Mouse (Mus musculus) limb, embryonic 11.5 days (tissue): ENCODE data around the gene Poll. TPM values are rescaled to one million over a fixed set of nuclear protein-coding genes. Genes with fewer than 3 reads are reported as not detected.
"Not testable (repeated sequence)": the region's sequence is repeated elsewhere in the genome, so short reads cannot be mapped to it uniquely, and the experiment has no call there.

Experiments used
- ATAC-seq: fragments of 200-750 bp; cut with Nextera tagmentation; 2 replicates; pipeline ENCODE4 v1.8.0; 2017; ENCODE audit warnings: low read depth; ENCODE audit not compliant: insufficient number of reproducible peaks, low FRiP score, low TSS enrichment
- DNase-seq: peaks from one replicate; pipeline ENCODE4 v3.0.0-alpha.2; 2015; ENCODE audit warnings: low spot score
- H3K27ac ChIP-seq: fragments of 300-500 bp; sonication (generic); replicated peaks from 2 replicates; pipeline ENCODE4 v1.5.1; 2014; ENCODE audit warnings: low read depth, mild to moderate bottlenecking, low read length
- H3K27me3 ChIP-seq: fragments of 300-500 bp; sonication (generic); 2 replicates; pipeline ENCODE4 v1.6.1; 2014; ENCODE audit warnings: mild to moderate bottlenecking, low read length, mixed read lengths; ENCODE audit not compliant: control insufficient read depth, insufficient read depth
- H3K36me3 ChIP-seq: fragments of 300-500 bp; sonication (generic); 2 replicates; pipeline ENCODE4 v1.6.1; 2014; ENCODE audit warnings: mild to moderate bottlenecking, low read length, moderate library complexity, mixed read lengths; ENCODE audit not compliant: control insufficient read depth, insufficient read depth
- H3K4me1 ChIP-seq: fragments of 300-500 bp; sonication (generic); 2 replicates; pipeline ENCODE4 v1.6.1; 2014; ENCODE audit warnings: low read length, mixed read lengths; ENCODE audit not compliant: control insufficient read depth, insufficient read depth
- H3K4me2 ChIP-seq: fragments of 300-500 bp; sonication (generic); 2 replicates; pipeline ENCODE4 v1.6.1; 2014; ENCODE audit warnings: low read depth, mild to moderate bottlenecking, moderate library complexity; ENCODE audit not compliant: severe bottlenecking
- H3K4me3 ChIP-seq: fragments of 300-500 bp; sonication (generic); 2 replicates; pipeline ENCODE4 v1.5.1; 2014; ENCODE audit warnings: low read depth, low read length
- H3K9ac ChIP-seq: fragments of 300-500 bp; sonication (generic); 2 replicates; pipeline ENCODE4 v1.6.1; 2014; ENCODE audit warnings: mild to moderate bottlenecking, low read length
- H3K9me3 ChIP-seq: fragments of 300-500 bp; sonication (generic); 2 replicates; pipeline ENCODE4 v1.6.1; 2016; ENCODE audit warnings: low read length; ENCODE audit not compliant: control insufficient read depth
- WGBS: fragments of 180-500 bp; shearing (Covaris S2); extraction: QIAGEN DNeasy Blood & Tissue Kit; methylation state at CpG from one replicate; pipeline ENCODE4 v1.1.7; 2014; 5-methylcytosine and 5-hydroxymethylcytosine counted together
- polyA plus RNA-seq: library from polyadenylated mRNA; unstranded; fragments of >200 nt; fragmentation: Nextera tagmentation; extraction: Ambion mirVana; gene quantifications from 2 replicates; pipeline ENCODE4 v1.2.1, GENCODE M21; 2014

Gene Poll
- polyA plus RNA-seq, 1 experiment from 2014 or later, result 19.7 TPM

DNA sequence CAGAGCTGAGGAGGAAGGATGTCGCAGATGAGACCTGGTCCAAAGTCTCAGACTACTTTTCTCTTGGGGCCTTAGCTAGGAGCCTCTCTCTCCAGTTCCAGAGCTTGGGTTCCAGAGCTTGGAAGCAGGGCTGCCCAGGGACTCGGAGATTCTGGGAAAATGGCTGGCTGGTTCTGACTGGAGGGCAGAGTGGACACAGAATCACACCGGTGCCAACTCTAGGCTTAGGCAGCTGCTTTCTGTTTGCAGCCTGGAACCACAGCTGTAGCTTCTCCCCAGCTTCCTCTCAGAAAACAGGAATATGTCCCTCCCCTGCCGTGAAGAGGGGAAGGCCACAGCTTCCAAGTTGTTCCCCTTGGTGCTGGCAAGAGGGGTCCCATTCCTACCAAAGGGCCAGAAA, 10.4 kb downstream of the Poll start:
- Histone ChIP-seq H3K4me3 (no peak overlapping the region), H3K27ac (no peak overlapping the region), H3K9me3 (no peaks in the 10 kb centered on the region), H3K36me3 (peaks cover 4% of the 10 kb centered on the region; the same call in 1 of the 2 replicates), H3K4me1 (no peaks in the 10 kb centered on the region), H3K27me3 (peaks cover 8% of the 10 kb centered on the region), H3K9ac (no peak overlapping the region), H3K4me2 (no peak overlapping the region)
- ATAC-seq (no peak), DNase-seq (no peak)
- WGBS, result 83% methylated on average over 4 of the region's 4 CpGs

GRCm38 (mm10) chr19:45549128-45549915, 11.0 kb downstream of the Poll start:
- 63% methylated on average over 23 of the region's 23 CpGs for WGBS
- H3K36me3 ChIP-seq, result 0 out of 2 replicates have a peak, but pooled peaks cover 4% of the 10 kb centered on the region
- no peak for DNase-seq
- H3K4me3 ChIP-seq, result no peak overlapping the region
- no peak overlapping the region for H3K4me2 ChIP-seq
- no peak for ATAC-seq
- H3K9me3 ChIP-seq, result no peaks in the 10 kb centered on the region
- H3K4me1 ChIP-seq, result peaks cover 3% of the 10 kb centered on the region; the same call in 1 of the 2 replicates
- no peak overlapping the region for H3K27ac ChIP-seq
- H3K27me3 ChIP-seq, result peaks cover 10% of the 10 kb centered on the region
- no peak overlapping the region for H3K9ac ChIP-seq

- H3K27ac ChIP-seq, H3K36me3 ChIP-seq, H3K9ac ChIP-seq, H3K4me1 ChIP-seq, H3K4me2 ChIP-seq, ATAC-seq, DNase-seq, H3K9me3 ChIP-seq, H3K4me3 ChIP-seq: not testable (repeated sequence)
- H3K27me3 ChIP-seq, result peaks cover 19% of the 10 kb centered on the region
Observed at GRCm38 (mm10) chr19:45548196-45548595, 12.1 kb downstream of the Poll start.

- under 1% methylated on average over 30 of the region's 30 CpGs for WGBS
- H3K27ac ChIP-seq, result no peak overlapping the region
- H3K27me3 ChIP-seq, result peaks cover 41% of the 10 kb centered on the region
- peaks cover 14% of the 10 kb centered on the region for H3K4me1 ChIP-seq
- peak; percentile 27; the same call in 1 of the 2 replicates for ATAC-seq
- H3K9ac ChIP-seq, result no peak overlapping the region
- H3K9me3 ChIP-seq, result no peaks in the 10 kb centered on the region
- no peaks in the 10 kb centered on the region for H3K36me3 ChIP-seq
- peak overlapping the region; percentile 21 for H3K4me3 ChIP-seq
- DNase-seq, result peak; percentile 88
- peak overlapping the region; percentile 74 for H3K4me2 ChIP-seq
Observed at GRCm38 (mm10) chr19:45544925-45545321, 15.4 kb downstream of the Poll start.

- H3K9ac ChIP-seq, result peak overlapping the region; percentile 17; the same call in 1 of the 2 replicates
- WGBS, result under 1% methylated on average over 21 of the region's 26 CpGs
- no peaks in the 10 kb centered on the region for H3K36me3 ChIP-seq
- peaks cover 41% of the 10 kb centered on the region for H3K27me3 ChIP-seq
- DNase-seq, result peak; percentile 38
- peaks cover 14% of the 10 kb centered on the region for H3K4me1 ChIP-seq
- ATAC-seq, result no peak
- peak overlapping the region; percentile 21 for H3K4me3 ChIP-seq
- no peaks in the 10 kb centered on the region for H3K9me3 ChIP-seq
- H3K27ac ChIP-seq, result no peak overlapping the region
- peak overlapping the region; percentile 74 for H3K4me2 ChIP-seq
Observed at GRCm38 (mm10) chr19:45544152-45544924, 16.0 kb downstream of the Poll start.

GRCm38 (mm10) chr19:45542061-45542460, 18.3 kb downstream of the Poll start:
- ATAC-seq, result no peak
- no peaks in the 10 kb centered on the region for H3K9me3 ChIP-seq
- peak overlapping the region; percentile 62 for H3K4me2 ChIP-seq
- DNase-seq, result no peak
- 0 out of 2 replicates have a peak overlapping the region, but pooled peaks have one; percentile 32 for H3K9ac ChIP-seq
- WGBS, result 17% methylated on average over 3 of the region's 3 CpGs
- no peak overlapping the region for H3K27ac ChIP-seq
- peaks cover 41% of the 10 kb centered on the region for H3K27me3 ChIP-seq
- H3K36me3 ChIP-seq, result no peaks in the 10 kb centered on the region
- H3K4me1 ChIP-seq, result peaks cover 14% of the 10 kb centered on the region
- H3K4me3 ChIP-seq, result peak overlapping the region; percentile 31; the same call in 1 of the 2 replicates

GRCm38 (mm10) chr19:45541409-45542041, 18.8 kb downstream of the Poll start:
- Histone ChIP-seq H3K27ac (no peak overlapping the region), H3K4me3 (peak overlapping the region; percentile 31), H3K4me2 (peak overlapping the region; percentile 62), H3K4me1 (peaks cover 14% of the 10 kb centered on the region), H3K9me3 (no peaks in the 10 kb centered on the region), H3K9ac (peak overlapping the region; percentile 32; the same call in 1 of the 2 replicates), H3K36me3 (no peaks in the 10 kb centered on the region), H3K27me3 (peaks cover 41% of the 10 kb centered on the region)
- ATAC-seq (no peak), DNase-seq (peak; percentile 72)
- WGBS, result under 1% methylated on average over 49 of the region's 58 CpGs
